Mouse (Mus musculus) ES-E14 (cell line): Measurements from ENCODE around the gene 5730522E02Rik. TPM values are rescaled to one million over a fixed set of nuclear protein-coding genes. Genes with fewer than 3 reads are reported as not detected.

Experiments
- DNase-seq: peaks from one replicate; pipeline ENCODE4 v3.0.0-alpha.2; 2013; ENCODE audit warnings: low read depth, low spot score
- H3K27ac ChIP-seq: 2 replicates; pipeline ENCODE4 v1.5.1; 2012; ENCODE audit warnings: low read depth, mild to moderate bottlenecking, low read length, moderate library complexity, mixed read lengths; ENCODE audit not compliant: poor library complexity, insufficient read depth, severe bottlenecking
- H3K36me3 ChIP-seq: 2 replicates; pipeline ENCODE4 v1.6.1; 2012; ENCODE audit warnings: mild to moderate bottlenecking, low read length, moderate library complexity, mixed read lengths; ENCODE audit not compliant: control insufficient read depth, poor library complexity, insufficient read depth, severe bottlenecking
- H3K4me1 ChIP-seq, 2 experiments: fragments of 150-350 bp in 1 of 2; sonication (generic) in 1 of 2; 2 replicates each; pipeline ENCODE4 v1.6.1; 2012; ENCODE audit warnings: low read length in 2 of 2, mild to moderate bottlenecking in 1 of 2, mixed read lengths in 1 of 2; ENCODE audit not compliant: control insufficient read depth in 2 of 2, insufficient read depth in 2 of 2, poor library complexity in 1 of 2
- H3K4me3 ChIP-seq, 2 experiments: fragments of 150-350 bp in 1 of 2; sonication (generic) in 1 of 2; 2 replicates each; pipeline ENCODE4 v1.5.1; 2012; ENCODE audit warnings: low read length in 2 of 2, low read depth in 1 of 2, mild to moderate bottlenecking in 1 of 2, mixed read lengths in 1 of 2; ENCODE audit not compliant: insufficient read depth in 1 of 2, poor library complexity in 1 of 2, severe bottlenecking in 1 of 2
- H3K9ac ChIP-seq: 2 replicates; pipeline ENCODE4 v1.6.1; 2012; ENCODE audit warnings: low read depth, mild to moderate bottlenecking, low read length, mixed read lengths; ENCODE audit not compliant: poor library complexity, insufficient read depth, severe bottlenecking
- H3K9me3 ChIP-seq: fragments of 150-350 bp; sonication (generic); 2 replicates; pipeline ENCODE4 v1.6.1; 2012; ENCODE audit warnings: low read depth, mild to moderate bottlenecking, low read length; ENCODE audit not compliant: control insufficient read depth, insufficient read depth
- CHD2 ChIP-seq: IDR thresholded peaks from 2 replicates; pipeline ENCODE4 v1.6.1; 2014; ENCODE audit warnings: mild to moderate bottlenecking, low read depth, low read length, inconsistent platforms
- HCFC1 ChIP-seq: IDR thresholded peaks from 2 replicates; pipeline ENCODE4 v1.6.1; 2012; ENCODE audit warnings: low read length, inconsistent platforms, borderline replicate concordance; ENCODE audit not compliant: insufficient read depth
- MAFK ChIP-seq: IDR thresholded peaks from 2 replicates; pipeline ENCODE4 v1.6.1; 2014; ENCODE audit warnings: mild to moderate bottlenecking, low read depth, low read length, inconsistent platforms; ENCODE audit not compliant: insufficient read depth
- ZC3H11A ChIP-seq: IDR thresholded peaks from 2 replicates; pipeline ENCODE4 v1.6.1; 2012; ENCODE audit warnings: low read depth, mild to moderate bottlenecking, inconsistent platforms, low read length, borderline replicate concordance
- ZNF384 ChIP-seq: IDR thresholded peaks from 2 replicates; pipeline ENCODE4 v1.6.1; 2012; ENCODE audit warnings: low read depth, low read length, inconsistent platforms
- in situ Hi-C, 2 experiments: fragments of 600-800 bp; cut with MboI; formaldehyde crosslinking; loops; one replicate each; pipeline ENCODE4 v1.15.1; 2025; ENCODE audit warnings: low sequenced_read_pairs in 2 of 2, inconsistent platforms in 1 of 2; ENCODE audit not compliant: unreplicated experiment in 2 of 2
- total RNA-seq: library from RNA; depleted of rRNA; stranded (reverse); fragments of 300-350 nt; gene quantifications from 2 replicates; pipeline ENCODE4 v1.2.3, GENCODE M21; 2012

Gene 5730522E02Rik
- total RNA-seq, 1 experiment, result 0.62 TPM

GRCm38 (mm10) chr11:25715447-25716321 is 494.9 kb downstream of the 5730522E02Rik start:
- Histone ChIP-seq H3K4me3 (no peak overlapping the region), H3K9me3 (no peaks in the 10 kb centered on the region), H3K27ac (no peak overlapping the region), H3K9ac (no peak overlapping the region), H3K36me3 (no peaks in the 10 kb centered on the region), H3K4me1 (no peaks in the 10 kb centered on the region)
- no peak for TF ChIP-seq CHD2
- TF ChIP-seq MAFK, result no peak
- TF ChIP-seq ZC3H11A, result no peak
- no peak for TF ChIP-seq HCFC1
- TF ChIP-seq ZNF384, result no peak
- in situ Hi-C loops, result no loop called here
- DNase-seq, result no peak

GRCm38 (mm10) chr11:25710559-25710958 is 500.0 kb downstream of the 5730522E02Rik start:
- H3K27ac ChIP-seq, result no peak overlapping the region
- in situ Hi-C loops, result no loop called here

GRCm38 (mm10) chr11:25709892-25710291 is 500.7 kb downstream of the 5730522E02Rik start:
- no peaks in the 10 kb centered on the region for H3K9me3 ChIP-seq
- H3K4me1 ChIP-seq, result no peaks in the 10 kb centered on the region
- no peak for DNase-seq
- H3K9ac ChIP-seq, result no peak overlapping the region
- TF ChIP-seq CHD2 (no peak), MAFK (no peak), ZC3H11A (no peak), ZNF384 (no peak), HCFC1 (no peak)
- in situ Hi-C loops, result no loop called here
- no peaks in the 10 kb centered on the region for H3K36me3 ChIP-seq
- no peak overlapping the region for H3K27ac ChIP-seq
- no peak overlapping the region for H3K4me3 ChIP-seq

More at GRCm38 (mm10) chr11:25710559-25710958, 500.0 kb downstream of the 5730522E02Rik start:
- Histone ChIP-seq H3K9me3 (no peaks in the 10 kb centered on the region), H3K4me1 (no peaks in the 10 kb centered on the region), H3K9ac (no peak overlapping the region), H3K4me3 (no peak overlapping the region), H3K36me3 (no peaks in the 10 kb centered on the region)
- DNase-seq, result no peak
- TF ChIP-seq HCFC1 (no peak), ZC3H11A (no peak), CHD2 (no peak), ZNF384 (no peak), MAFK (no peak)

GRCm38 (mm10) chr11:25704332-25705168 is 506.0 kb downstream of the 5730522E02Rik start:
- no peaks in the 10 kb centered on the region for H3K4me1 ChIP-seq
- TF ChIP-seq MAFK, result no peak
- no peak for TF ChIP-seq CHD2
- no peak for TF ChIP-seq ZC3H11A
- no peak overlapping the region for H3K4me3 ChIP-seq
- H3K27ac ChIP-seq, result no peak overlapping the region
- no peak for DNase-seq
- H3K9ac ChIP-seq, result no peak overlapping the region
- no peaks in the 10 kb centered on the region for H3K9me3 ChIP-seq
- in situ Hi-C loops, result no loop called here
- no peaks in the 10 kb centered on the region for H3K36me3 ChIP-seq
